Mouse (Mus musculus): Measurements from ENCODE around the gene Kdm3a. TPM values are rescaled to one million over a fixed set of nuclear protein-coding genes. Genes with fewer than 3 reads are reported as not detected.

The Kdm3a gene
- total RNA-seq, 2 experiments from 2014 or later: 10.1 to 17.0 TPM

DNA sequence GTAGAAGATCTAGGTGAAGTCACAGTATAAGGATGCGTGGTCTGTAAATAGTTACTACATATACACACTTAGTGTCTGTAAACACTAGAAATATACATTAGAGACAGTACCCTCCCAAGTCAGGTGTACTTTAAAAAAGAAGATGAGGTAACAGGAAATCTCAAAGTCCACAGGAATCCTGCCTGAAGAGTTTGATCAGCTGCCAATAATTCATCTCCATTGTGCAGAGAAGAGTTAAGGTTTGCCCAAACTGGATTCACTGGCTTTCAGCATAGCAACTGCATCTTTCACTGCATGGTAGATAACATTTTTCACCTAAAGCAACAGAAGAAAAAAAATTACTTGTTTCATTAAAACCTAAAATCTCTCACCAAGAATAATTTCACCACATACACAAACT lies 43.4 kb downstream of the Kdm3a start:
- DNase-seq: no peak

DNA sequence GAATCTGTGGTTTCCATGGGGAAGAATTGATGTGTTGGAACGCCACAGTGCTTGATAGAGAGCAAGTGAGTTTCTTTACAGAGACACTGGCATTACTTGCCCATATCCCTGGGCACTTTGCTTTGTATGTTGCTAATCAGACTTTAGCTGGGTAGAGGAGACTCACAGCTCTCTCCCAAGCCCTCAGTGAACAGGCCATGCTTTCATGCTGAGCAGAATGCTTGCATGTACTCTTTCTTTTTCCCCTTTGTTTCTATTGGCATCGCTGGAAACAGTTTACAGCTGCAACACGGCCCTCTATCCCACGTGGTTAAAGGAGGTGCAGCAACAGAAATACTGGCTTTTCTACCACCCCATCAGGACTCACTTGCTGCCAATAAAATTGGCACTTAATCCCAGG lies 49.6 kb downstream of the Kdm3a start:
- intact Hi-C loops (cut with DNase I; ENCODE audit: low total_unique reads): no loop called here
- no peak for DNase-seq

More for the DNA sequence above, 43.4 kb downstream of the Kdm3a start:
- intact Hi-C loops (cut with DNase I; ENCODE audit: low total_unique reads): no loop called here

DNA sequence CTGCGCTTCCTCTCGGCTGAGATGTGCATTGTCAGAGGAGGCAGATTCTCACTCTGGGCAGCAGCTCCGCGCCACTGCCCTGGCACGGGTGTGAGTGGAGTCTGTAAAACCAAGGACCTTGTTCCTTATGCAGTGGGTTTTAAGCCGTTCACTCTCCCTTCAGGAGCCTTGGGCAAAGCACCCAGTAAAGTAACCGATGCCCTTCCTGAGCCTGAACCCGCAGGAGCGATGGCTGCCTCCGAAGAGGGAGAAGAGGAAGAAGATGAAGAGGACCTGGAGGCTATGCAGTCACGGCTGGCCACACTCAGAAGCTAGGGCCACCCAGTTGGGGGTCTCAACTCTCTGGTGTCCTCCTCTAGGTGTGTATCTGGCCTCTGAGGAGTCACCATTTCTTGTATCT lies 53.3 kb downstream of the Kdm3a start:
- no peak for DNase-seq
- intact Hi-C loops (cut with DNase I; ENCODE audit: low total_unique reads): no loop called here

DNA sequence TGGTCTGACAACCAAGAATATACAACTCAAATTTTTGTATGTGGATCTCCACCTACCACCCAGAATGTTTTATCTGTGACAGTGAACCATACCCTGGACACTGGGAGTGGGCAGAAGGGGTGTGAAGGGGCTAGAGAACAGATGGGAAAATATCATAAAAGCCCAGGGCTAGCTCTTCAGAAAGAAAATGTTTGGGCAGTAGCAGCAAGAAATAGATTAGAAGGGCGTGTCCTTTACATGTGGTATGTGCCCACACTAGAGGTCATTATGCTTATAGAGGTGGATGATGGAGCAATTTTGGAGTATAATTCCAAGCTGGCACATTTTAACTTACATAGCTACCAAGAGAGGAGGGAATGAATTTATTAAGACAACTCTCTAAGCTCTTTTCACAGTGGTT lies 57.4 kb downstream of the Kdm3a start:
- no peak for DNase-seq
- intact Hi-C loops (cut with DNase I; ENCODE audit: low total_unique reads): no loop called here

DNA sequence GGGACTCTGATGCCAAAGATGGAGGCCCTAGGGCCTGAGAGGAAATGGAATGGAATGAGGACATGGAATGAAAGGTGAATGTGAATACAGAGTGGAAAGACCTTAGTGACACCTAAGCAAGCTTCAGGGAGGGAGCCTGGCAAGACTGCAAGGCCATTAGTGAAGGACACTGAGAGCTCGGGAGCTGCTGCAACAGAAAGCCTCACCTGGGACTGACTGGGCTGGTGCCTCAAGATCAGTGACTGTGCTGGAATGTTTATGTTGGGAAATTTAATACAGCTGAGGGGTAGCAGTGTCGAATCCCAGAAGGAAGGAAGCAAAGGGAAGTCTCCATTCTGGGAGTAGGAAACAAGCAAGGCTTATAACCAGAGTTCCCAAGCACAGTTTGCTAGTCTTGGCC lies 63.8 kb downstream of the Kdm3a start:
- DNase-seq: no peak
- intact Hi-C loops (cut with DNase I; ENCODE audit: low total_unique reads): no loop called here

DNA sequence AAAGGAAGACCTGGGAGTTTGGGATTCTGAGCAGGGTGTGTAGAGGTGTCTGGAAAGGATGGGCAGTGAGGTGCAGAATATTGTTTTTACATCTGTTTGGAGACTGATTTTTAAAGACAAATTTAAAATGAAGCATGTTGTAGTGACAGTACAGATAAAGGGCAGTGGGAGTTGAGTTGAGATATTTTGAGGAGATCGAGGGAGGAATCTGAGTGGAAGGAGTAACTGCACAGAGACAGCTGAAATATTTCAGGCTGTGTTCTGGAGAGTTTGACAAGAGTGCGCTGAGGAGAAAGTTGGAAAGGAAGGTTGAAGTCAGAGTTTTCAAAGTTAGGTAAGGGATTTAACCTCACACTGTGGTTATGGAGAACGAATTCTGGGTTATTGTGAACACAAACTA lies 64.2 kb downstream of the Kdm3a start:
- intact Hi-C loops (cut with DNase I; ENCODE audit: low total_unique reads): no loop called here

DNA sequence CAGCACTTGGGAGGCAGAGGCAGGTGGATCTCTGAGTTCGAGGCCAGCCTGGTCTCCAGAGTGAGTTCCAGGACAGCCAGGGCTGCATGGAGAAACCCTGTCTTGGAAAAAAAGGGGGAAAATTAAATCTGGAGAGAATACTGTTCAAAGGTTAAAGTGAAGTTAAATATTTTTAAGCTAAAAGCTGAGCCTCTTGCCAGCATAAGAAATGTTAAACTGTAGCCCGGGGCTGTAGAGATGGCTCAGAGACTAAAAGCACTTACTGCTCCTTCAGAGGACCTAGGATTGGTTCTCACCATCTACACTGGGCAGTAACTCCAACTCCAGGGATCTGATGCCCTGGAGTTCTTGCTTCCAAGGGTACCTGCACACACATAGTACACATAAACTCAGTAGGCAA lies 76.0 kb downstream of the Kdm3a start:
- intact Hi-C loops (cut with DNase I; ENCODE audit: low total_unique reads): no loop called here
- DNase-seq: no peak

More for the DNA sequence above, 64.2 kb downstream of the Kdm3a start:
- no peak for DNase-seq

DNA sequence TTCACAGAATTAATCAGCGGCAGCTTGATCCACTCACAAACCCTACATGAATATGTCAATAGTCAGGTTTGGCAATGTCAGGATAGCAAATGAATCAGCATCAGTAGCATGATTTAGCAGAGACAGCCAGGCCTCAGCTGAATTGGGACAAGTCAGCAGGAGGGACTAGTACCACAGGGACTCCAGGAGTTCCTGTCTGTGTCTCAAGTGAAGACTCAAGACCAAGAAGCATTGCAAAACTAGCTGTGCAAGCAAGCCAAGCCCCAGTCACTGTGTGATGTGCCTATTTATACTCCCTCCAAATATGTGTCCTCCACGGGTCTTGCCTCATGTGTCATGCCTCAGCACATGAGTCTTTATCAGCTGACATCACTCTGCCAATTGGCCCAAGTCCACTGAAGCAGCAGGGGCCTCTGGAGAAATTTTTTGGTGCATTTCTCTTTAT lies 77.3 kb downstream of the Kdm3a start:
- DNase-seq: no peak
- intact Hi-C loops (cut with DNase I; ENCODE audit: low total_unique reads): no loop called here

DNA sequence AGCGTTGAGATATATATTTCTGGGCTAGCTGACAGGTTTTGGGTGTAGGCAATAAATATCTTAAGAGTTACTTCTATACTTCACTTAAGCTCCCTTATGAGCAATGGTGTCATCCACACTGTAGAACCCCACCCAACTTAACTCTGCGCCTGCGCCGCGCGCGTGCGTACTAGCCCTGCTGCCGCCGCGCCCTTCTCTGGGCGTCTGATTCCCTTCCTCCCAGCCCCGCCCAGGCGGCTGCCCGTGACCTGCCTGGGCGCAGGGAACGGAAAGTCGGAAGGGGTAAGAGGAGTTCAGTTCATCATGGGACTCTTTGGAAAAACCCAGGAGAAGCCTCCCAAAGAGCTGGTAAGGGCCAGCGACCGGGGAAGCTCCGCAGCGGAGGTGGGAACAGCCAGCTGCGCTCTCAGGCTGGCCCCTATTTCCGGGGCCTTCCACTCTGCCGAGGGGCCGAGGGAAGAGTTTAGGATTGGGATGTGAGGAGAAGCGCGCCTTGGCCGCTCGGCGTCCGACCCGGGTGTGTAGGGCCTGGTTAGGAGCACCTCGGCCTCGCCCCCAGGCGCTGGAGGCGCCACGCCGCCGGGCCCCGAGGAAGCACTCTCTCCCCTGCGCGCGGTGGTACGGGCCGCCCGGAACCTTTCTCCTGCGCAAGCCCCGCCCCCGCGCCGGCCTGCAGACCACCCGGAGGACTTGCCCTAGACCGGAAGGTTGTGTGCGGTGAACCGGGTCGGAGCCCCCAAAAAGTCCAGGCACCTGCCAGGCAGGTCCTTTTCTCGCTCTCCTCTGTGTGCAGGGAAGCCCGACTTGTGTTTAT lies 88.9 kb downstream of the Kdm3a start, which contains the start of gene Chmp3:
Gene Chmp3, plus strand, starts transcription at position 112 of the 814 bp plus-strand sequence.
- intact Hi-C loops (cut with DNase I; ENCODE audit: low total_unique reads): no loop called here
- DNase-seq: peak; percentile 93

Other genes starting within 250 kb of the Kdm3a start
- 10 to 100 TPM; 58.8 to 64.5 TPM for gene Rmnd5a, start 192.4 kb downstream of the Kdm3a start, total RNA-seq (2021)
- 10 to 100 TPM; 18.2 to 19.1 TPM for gene Rnf103, start 139.1 kb downstream of the Kdm3a start, total RNA-seq (2021)
- 10 to 100 TPM; 39.4 to 40.6 TPM for gene Chmp3, start 89.2 kb downstream of the Kdm3a start, total RNA-seq (2021)
- 10 to 100 TPM; 84.7 to 92.8 TPM for gene Reep1, start 74.6 kb upstream of the Kdm3a start, total RNA-seq (2021)
- 10 to 100 TPM; 31.7 to 32.0 TPM for gene Mrpl35, start 194.0 kb upstream of the Kdm3a start, total RNA-seq (2021)
- gene Immt, start 198.3 kb upstream of the Kdm3a start, total RNA-seq (2021): 100 to 1,000 TPM; 245 to 287 TPM